Mouse (Mus musculus) monocyte, adult 5-6 weeks (primary cell): Measurements from ENCODE around the gene Plod1. TPM values are rescaled to one million over a fixed set of nuclear protein-coding genes. Genes with fewer than 3 reads are reported as not detected.

Experiments
- ATAC-seq: fragments of 153-309, 156-312 bp; replicated peaks from 2 replicates; pipeline ENCODE4 v1.8.0; 2017; ENCODE audit warnings: mild to moderate bottlenecking; ENCODE audit not compliant: low TSS enrichment, insufficient number of reproducible peaks, severe bottlenecking, poor library complexity, low FRiP score
- total RNA-seq: library from RNA; stranded (forward); fragments of 200-1000, 200-491, 200-594 nt; gene quantifications from 3 replicates; pipeline ENCODE4 v1.2.3, GENCODE M21; 2017

Gene Plod1
- total RNA-seq, 1 experiment from 2014 or later: 11.0 TPM

- no peak for ATAC-seq
These were observed 33.6 kb downstream of the Plod1 start for GRCm38 (mm10) chr4:147902906-147903500.

GRCm38 (mm10) chr4:147900452-147900851, 36.1 kb downstream of the Plod1 start:
- ATAC-seq: no peak

GRCm38 (mm10) chr4:147897348-147897747, 39.2 kb downstream of the Plod1 start:
- ATAC-seq: no peak

GRCm38 (mm10) chr4:147896411-147896810, 40.2 kb downstream of the Plod1 start:
- ATAC-seq: no peak

GRCm38 (mm10) chr4:147895815-147896330, 40.7 kb downstream of the Plod1 start:
- ATAC-seq: no peak

- no peak for ATAC-seq
These were observed 46.2 kb downstream of the Plod1 start for GRCm38 (mm10) chr4:147890341-147890740.

GRCm38 (mm10) chr4:147888237-147888636, 48.3 kb downstream of the Plod1 start:
- no peak for ATAC-seq

GRCm38 (mm10) chr4:147887277-147887676, 49.3 kb downstream of the Plod1 start:
- no peak for ATAC-seq

- no peak for ATAC-seq
These were observed 50.4 kb downstream of the Plod1 start for GRCm38 (mm10) chr4:147886158-147886557.

GRCm38 (mm10) chr4:147884138-147884537, 52.4 kb downstream of the Plod1 start:
- ATAC-seq: no peak

GRCm38 (mm10) chr4:147883041-147883440, 53.5 kb downstream of the Plod1 start:
- ATAC-seq: no peak

GRCm38 (mm10) chr4:147881792-147882191, 54.8 kb downstream of the Plod1 start:
- no peak for ATAC-seq

- ATAC-seq: no peak
These were observed 56.7 kb downstream of the Plod1 start for GRCm38 (mm10) chr4:147879865-147880264.

- ATAC-seq: no peak
These were observed 57.1 kb downstream of the Plod1 start for GRCm38 (mm10) chr4:147879456-147879855.

- ATAC-seq: no peak
These were observed 58.0 kb downstream of the Plod1 start for GRCm38 (mm10) chr4:147878537-147878936.

- no peak for ATAC-seq
These were observed 60.6 kb downstream of the Plod1 start for GRCm38 (mm10) chr4:147875852-147876575.

- ATAC-seq: no peak
These were observed 67.3 kb downstream of the Plod1 start for GRCm38 (mm10) chr4:147869238-147869637.

GRCm38 (mm10) chr4:147868450-147869031, 68.0 kb downstream of the Plod1 start, which contains the start of the genes Miip and Fv1:
Gene Miip, minus strand, starts transcription at chr4:147868816.
Gene Fv1, plus strand, starts transcription at chr4:147868979.
- peak; percentile 97 for ATAC-seq

- ATAC-seq: no peak
These were observed 68.8 kb downstream of the Plod1 start for GRCm38 (mm10) chr4:147867563-147868449.
